Mouse (Mus musculus): ENCODE measurements around the gene Gckr. TPM values are rescaled to one million over a fixed set of nuclear protein-coding genes. Genes with fewer than 3 reads are reported as not detected.
"Not testable (repeated sequence)": the region's sequence is repeated elsewhere in the genome, so short reads cannot be mapped to it uniquely, and the experiment has no call there.

The Gckr gene
- polyA plus RNA-seq, 1 experiment = not detected

DNA sequence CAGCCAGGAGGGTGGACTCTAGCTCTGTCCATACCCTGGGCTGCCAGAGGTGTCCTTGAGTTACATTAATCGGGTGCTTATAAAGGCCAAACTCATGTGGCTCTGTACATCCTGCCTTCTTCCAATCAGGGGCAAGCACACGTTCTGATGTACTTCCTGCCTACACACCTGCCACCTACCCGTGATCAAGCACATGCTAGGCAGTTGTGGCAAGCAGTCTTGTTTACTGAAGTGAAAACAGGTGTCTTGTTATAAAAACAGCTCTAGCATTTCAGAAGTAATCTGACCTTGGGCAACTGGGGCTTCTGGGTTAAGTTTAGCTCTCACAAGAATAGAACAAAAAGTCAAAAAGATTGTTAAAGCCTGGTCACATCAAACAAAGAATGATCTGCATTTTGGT is 26.8 kb downstream of the Gckr start:
- Histone ChIP-seq H3K4me1 (no peaks in the 10 kb centered on the region), H3K4me3 (replicated peaks) (no peak overlapping the region), H3K9me3 (peaks cover 12% of the 10 kb centered on the region), H3K36me3 (replicated peaks; ENCODE audit: low read length) (no peaks in the 10 kb centered on the region), H3K27me3 (replicated peaks) (peaks cover 14% of the 10 kb centered on the region)
- TF ChIP-seq FLI1 (IDR thresholded peaks at IDR 0.05; ENCODE audit: low read length) (no peak), GATA1 (IDR thresholded peaks at IDR 0.05; ENCODE audit: borderline replicate concordance, low read length) (no peak)

DNA sequence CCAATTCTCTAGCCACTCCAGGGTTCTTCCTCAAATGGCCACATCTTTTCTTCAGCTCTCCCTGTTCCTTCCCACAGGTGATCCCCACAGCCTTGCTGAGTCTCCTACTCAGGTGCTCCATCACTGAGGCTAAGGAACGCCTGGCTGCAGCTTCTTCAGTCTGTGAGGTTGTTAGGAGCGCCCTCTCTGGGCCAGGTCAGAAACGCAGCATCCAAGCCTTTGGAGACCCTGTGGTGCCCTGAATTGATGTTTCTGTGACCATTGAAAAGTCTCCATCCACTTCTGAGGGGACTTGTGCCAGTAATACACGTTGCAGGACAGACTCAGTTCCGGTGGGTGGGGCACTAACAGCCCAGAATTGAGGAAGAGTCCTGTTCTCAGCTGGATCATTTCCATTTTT is 29.6 kb downstream of the Gckr start:
- H3K4me1 ChIP-seq = no peaks in the 10 kb centered on the region
- H3K4me3 ChIP-seq (replicated peaks) = no peak overlapping the region
- no peak for TF ChIP-seq GATA1 (IDR thresholded peaks at IDR 0.05; ENCODE audit: borderline replicate concordance, low read length)
- TF ChIP-seq FLI1 (IDR thresholded peaks at IDR 0.05; ENCODE audit: low read length) = no peak
- peaks cover 4% of the 10 kb centered on the region for H3K9me3 ChIP-seq
- peaks cover 12% of the 10 kb centered on the region for H3K27me3 ChIP-seq (replicated peaks)
- no peaks in the 10 kb centered on the region for H3K36me3 ChIP-seq (replicated peaks; ENCODE audit: low read length)

DNA sequence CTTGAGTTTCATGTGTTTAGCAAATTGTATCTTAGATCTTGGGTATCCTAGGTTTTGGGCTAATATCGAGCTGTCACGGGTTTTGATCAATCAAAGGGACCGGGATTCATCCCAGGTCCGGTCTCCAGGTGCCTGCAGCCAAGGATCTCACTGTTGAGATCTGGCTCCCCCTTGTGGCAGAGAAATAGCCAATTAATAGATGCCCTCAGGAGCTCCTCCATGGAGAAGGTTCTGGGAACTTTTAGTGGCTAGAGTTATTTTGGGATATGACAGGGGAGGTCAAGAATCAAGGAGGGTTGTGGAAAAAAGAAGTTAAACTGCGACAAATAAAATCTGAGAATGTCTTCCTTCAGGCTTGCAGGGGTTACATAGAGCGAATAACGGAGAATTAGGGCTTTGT is 31.0 kb downstream of the Gckr start:
- Histone ChIP-seq H3K36me3 (replicated peaks; ENCODE audit: low read length) (no peaks in the 10 kb centered on the region), H3K27me3 (replicated peaks) (peaks cover 12% of the 10 kb centered on the region), H3K4me1 (no peaks in the 10 kb centered on the region), H3K9me3 (peaks cover 10% of the 10 kb centered on the region), H3K4me3 (replicated peaks) (no peak overlapping the region)
- no peak for TF ChIP-seq GATA1 (IDR thresholded peaks at IDR 0.05; ENCODE audit: borderline replicate concordance, low read length)
- TF ChIP-seq FLI1 (IDR thresholded peaks at IDR 0.05; ENCODE audit: low read length) = no peak

DNA sequence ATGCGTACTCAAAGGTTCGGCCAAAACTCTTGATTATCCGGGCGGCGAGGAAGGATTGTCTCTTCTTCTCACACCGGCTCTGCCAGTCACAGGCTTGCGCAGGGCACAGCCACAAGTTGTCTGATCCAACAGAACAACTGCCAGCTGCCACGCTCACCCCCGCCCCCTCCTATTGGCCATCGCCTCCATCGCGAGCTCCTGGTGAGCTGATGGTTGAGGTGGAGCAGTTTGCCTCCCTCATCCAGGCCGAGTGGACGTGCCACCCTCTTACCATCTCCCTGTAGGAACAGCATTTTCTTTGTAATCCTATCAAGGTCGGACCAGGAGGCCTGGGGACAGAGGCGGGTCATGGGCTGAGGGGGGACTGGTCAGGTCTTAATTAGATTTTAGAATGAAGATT is 60.3 kb downstream of the Gckr start:
- H3K4me1 ChIP-seq; H3K9me3 ChIP-seq; H3K4me3 ChIP-seq (replicated peaks); H3K27me3 ChIP-seq (replicated peaks); H3K36me3 ChIP-seq (replicated peaks; ENCODE audit: low read length): not testable (repeated sequence)

DNA sequence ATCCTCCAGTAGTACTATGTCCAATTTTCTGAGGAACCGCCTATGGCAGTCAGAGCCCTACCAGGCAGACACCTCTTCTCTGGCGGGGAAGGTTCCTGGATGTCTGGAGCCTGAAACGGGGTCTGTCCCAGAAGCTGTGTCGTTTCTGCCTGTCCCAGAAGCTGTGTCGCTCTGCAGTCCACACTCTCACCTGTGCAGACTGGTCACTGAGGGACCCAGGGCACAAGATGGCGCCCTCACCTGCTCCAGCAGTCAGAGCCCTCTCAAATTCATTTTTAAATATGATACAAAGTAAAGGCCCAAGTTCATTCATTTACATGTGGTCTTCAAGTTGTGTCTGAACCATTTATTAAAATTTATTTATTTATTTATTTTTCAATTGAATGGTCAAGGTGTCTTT is 63.7 kb downstream of the Gckr start:
- no peaks in the 10 kb centered on the region for H3K27me3 ChIP-seq (replicated peaks)
- no peaks in the 10 kb centered on the region for H3K36me3 ChIP-seq (replicated peaks; ENCODE audit: low read length)
- no peak overlapping the region for H3K4me3 ChIP-seq (replicated peaks)
- TF ChIP-seq GATA1 (IDR thresholded peaks at IDR 0.05; ENCODE audit: borderline replicate concordance, low read length) (no peak), FLI1 (IDR thresholded peaks at IDR 0.05; ENCODE audit: low read length) (no peak)
- no peaks in the 10 kb centered on the region for H3K4me1 ChIP-seq
- H3K9me3 ChIP-seq = peaks cover 8% of the 10 kb centered on the region

Other genes starting within 250 kb of the Gckr start
- 6.5 and 48.6 TPM in 2 replicates for gene Atraid, start 249.1 kb upstream of the Gckr start, polyA plus RNA-seq (2012; ENCODE audit: insufficient read depth, low replicate concordance)
- gene Slc5a6, start 248.5 kb upstream of the Gckr start, polyA plus RNA-seq (2012; ENCODE audit: insufficient read depth, low replicate concordance) = 5.0 and 8.2 TPM in 2 replicates
- 218 and 333 TPM in 2 replicates for gene Cad, start 242.7 kb upstream of the Gckr start, polyA plus RNA-seq (2012; ENCODE audit: insufficient read depth, low replicate concordance)
- not detected in 2 replicates for gene Dnajc5g, start 191.2 kb upstream of the Gckr start, polyA plus RNA-seq (2012; ENCODE audit: insufficient read depth, low replicate concordance)
- not detected in 2 replicates for gene Slc30a3, start 189.2 kb upstream of the Gckr start, polyA plus RNA-seq (2012; ENCODE audit: insufficient read depth, low replicate concordance)
- not detected in 2 replicates for gene Trim54, start 180.7 kb upstream of the Gckr start, polyA plus RNA-seq (2012; ENCODE audit: insufficient read depth, low replicate concordance)
- not detected in 2 replicates for gene Ucn, start 158.6 kb upstream of the Gckr start, polyA plus RNA-seq (2012; ENCODE audit: insufficient read depth, low replicate concordance)
- 9.4 and 46.6 TPM in 2 replicates for gene Mpv17, start 143.2 kb upstream of the Gckr start, polyA plus RNA-seq (2012; ENCODE audit: insufficient read depth, low replicate concordance)
- 7.0 and 7.9 TPM in 2 replicates for gene Gm29609, start 117.5 kb upstream of the Gckr start, polyA plus RNA-seq (2012; ENCODE audit: insufficient read depth, low replicate concordance)
- gene Gtf3c2, start 117.3 kb upstream of the Gckr start, polyA plus RNA-seq (2012; ENCODE audit: insufficient read depth, low replicate concordance) = 9.1 and 15.0 TPM in 2 replicates
- gene Snx17, start 104.2 kb upstream of the Gckr start, polyA plus RNA-seq (2012; ENCODE audit: insufficient read depth, low replicate concordance) = 5.4 and 54.1 TPM in 2 replicates
- gene Eif2b4, start 104.0 kb upstream of the Gckr start, polyA plus RNA-seq (2012; ENCODE audit: insufficient read depth, low replicate concordance) = 92.1 and 146 TPM in 2 replicates
- 34.2 and 67.1 TPM in 2 replicates for gene Zfp513, start 95.1 kb upstream of the Gckr start, polyA plus RNA-seq (2012; ENCODE audit: insufficient read depth, low replicate concordance)
- gene Ppm1g, start 76.8 kb upstream of the Gckr start, polyA plus RNA-seq (2012; ENCODE audit: insufficient read depth, low replicate concordance) = 188 and 232 TPM in 2 replicates
- gene Nrbp1, start 56.6 kb upstream of the Gckr start, polyA plus RNA-seq (2012; ENCODE audit: insufficient read depth, low replicate concordance) = 25.6 and 48.2 TPM in 2 replicates
- gene Gm9970, start 56.2 kb upstream of the Gckr start, polyA plus RNA-seq (2012; ENCODE audit: insufficient read depth, low replicate concordance) = not detected in 2 replicates
- gene Krtcap3, start 45.8 kb upstream of the Gckr start, polyA plus RNA-seq (2012; ENCODE audit: insufficient read depth, low replicate concordance) = 0.48 TPM in 1 of 2 replicates, not detected in the other
- 8.8 and 19.3 TPM in 2 replicates for gene Ift172, start 6.3 kb upstream of the Gckr start, polyA plus RNA-seq (2012; ENCODE audit: insufficient read depth, low replicate concordance)
- gene Fndc4, start 1.4 kb upstream of the Gckr start, polyA plus RNA-seq (2012; ENCODE audit: insufficient read depth, low replicate concordance) = not detected in 2 replicates
- gene Zfp512, start 155.0 kb downstream of the Gckr start, polyA plus RNA-seq (2012; ENCODE audit: insufficient read depth, low replicate concordance) = 3.4 and 4.0 TPM in 2 replicates
- gene 4930548H24Rik, start 188.3 kb downstream of the Gckr start, polyA plus RNA-seq (2012; ENCODE audit: insufficient read depth, low replicate concordance) = not detected in 2 replicates
- gene Gpn1, start 197.3 kb downstream of the Gckr start, polyA plus RNA-seq (2012; ENCODE audit: insufficient read depth, low replicate concordance) = 8.9 TPM in 1 of 2 replicates, not detected in the other
- gene Slc4a1ap, start 229.6 kb downstream of the Gckr start, polyA plus RNA-seq (2012; ENCODE audit: insufficient read depth, low replicate concordance) = 8.4 and 21.3 TPM in 2 replicates
- 6.2 and 10.4 TPM in 2 replicates for gene Supt7l, start 230.4 kb downstream of the Gckr start, polyA plus RNA-seq (2012; ENCODE audit: insufficient read depth, low replicate concordance)

Data from megakaryocyte, embryonic 14.5 days (primary cell).